Comparison of ENCODE assay signal across 8 mouse cellular contexts in genomic region chr10:18453380-18453779, GRCm38 (mm10).
A peak's percentile ranks its signal among the peaks of the same experiment; 100 is the strongest.
DNase-seq lines count a peak whose midpoint lies in the region; ATAC-seq and TF ChIP-seq lines count a peak whose summit lies in the region.

No protein-coding gene starts in this region.

- no peak overlapping the region for H3K4me2 ChIP-seq in embryonic facial prominence, embryonic 14.5 days (ENCODE audit: low read depth, low read length)
- H3K4me2 ChIP-seq in limb, embryonic 13.5 days (replicated peaks) = no peak overlapping the region
- H3K4me2 ChIP-seq in midbrain, postnatal 0 days (ENCODE audit: low read depth, low read length, poor library complexity, severe bottlenecking) = no peak overlapping the region

- H3K4me1 ChIP-seq in embryonic facial prominence, embryonic 14.5 days (ENCODE audit: control insufficient read depth, insufficient read depth, low read length) = no peaks in the 10 kb centered on the region
- H3K4me1 ChIP-seq in limb, embryonic 13.5 days = peaks cover 18% of the 10 kb centered on the region
- no peaks in the 10 kb centered on the region for H3K4me1 ChIP-seq in midbrain, postnatal 0 days (ENCODE audit: insufficient read depth, low read length)

- H3K9ac ChIP-seq in embryonic facial prominence, embryonic 14.5 days (ENCODE audit: low read depth, low read length) = no peak overlapping the region
- no peak overlapping the region for H3K9ac ChIP-seq in limb, embryonic 13.5 days
- H3K9ac ChIP-seq in midbrain, postnatal 0 days (replicated peaks; ENCODE audit: low read length, poor library complexity, severe bottlenecking) = no peak overlapping the region

- DNase-seq in 3134 (ENCODE audit: extremely low read depth, insufficient read length, low spot score) = peak; percentile 43
- peak; percentile 86 to 91 for DNase-seq in adrenal gland, postnatal 36 days
- peak; percentile 90 for DNase-seq in embryonic facial prominence, embryonic 14.5 days (ENCODE audit: low spot score)
- peak; percentile 80 for DNase-seq in heart, adult 8-10 months (ENCODE audit: low spot score)
- peak; percentile 89 for DNase-seq in kidney, adult 9 months
- peak; percentile 89 for DNase-seq in midbrain, postnatal 0 days (ENCODE audit: low spot score)
- peak; percentile 34 to 72 for DNase-seq in spleen, postnatal 4 days (ENCODE audit: low spot score in 2 of 2)

- WGBS in embryonic facial prominence, embryonic 14.5 days = 18% methylated on average over 4 of the region's 4 CpGs
- WGBS in limb, embryonic 13.5 days = 34% methylated on average over 4 of the region's 4 CpGs
- 31% methylated on average over 4 of the region's 4 CpGs for WGBS in midbrain, postnatal 0 days

- no peak overlapping the region for H3K4me3 ChIP-seq in embryonic facial prominence, embryonic 14.5 days (ENCODE audit: low read depth, low read length)
- no peak overlapping the region for H3K4me3 ChIP-seq in limb, embryonic 13.5 days
- no peak overlapping the region for H3K4me3 ChIP-seq in midbrain, postnatal 0 days (ENCODE audit: low read depth, low read length)

- TF ChIP-seq CTCF in midbrain, postnatal 0 days (IDR thresholded peaks at IDR 0.05) = peak; percentile 98

- no peak overlapping the region for H3K27ac ChIP-seq in embryonic facial prominence, embryonic 14.5 days (replicated peaks; ENCODE audit: low read depth, low read length)
- H3K27ac ChIP-seq in limb, embryonic 13.5 days = no peak overlapping the region
- H3K27ac ChIP-seq in midbrain, postnatal 0 days (ENCODE audit: low read depth, low read length) = no peak overlapping the region

- 0 out of 2 replicates have a peak, but pooled peaks cover 4% of the 10 kb centered on the region for H3K36me3 ChIP-seq in embryonic facial prominence, embryonic 14.5 days (ENCODE audit: control insufficient read depth, insufficient read depth, low read length)
- no peaks in the 10 kb centered on the region for H3K36me3 ChIP-seq in limb, embryonic 13.5 days
- no peaks in the 10 kb centered on the region for H3K36me3 ChIP-seq in midbrain, postnatal 0 days (ENCODE audit: insufficient read depth, low read length)

- H3K9me3 ChIP-seq in embryonic facial prominence, embryonic 14.5 days (ENCODE audit: control insufficient read depth, low read length) = no peaks in the 10 kb centered on the region
- H3K9me3 ChIP-seq in limb, embryonic 13.5 days = no peaks in the 10 kb centered on the region
- no peaks in the 10 kb centered on the region for H3K9me3 ChIP-seq in midbrain, postnatal 0 days (ENCODE audit: low read length)

- peak; percentile 75 for ATAC-seq in embryonic facial prominence, embryonic 14.5 days (ENCODE audit: low read depth)
- peak; percentile 80; the same call in 1 of the 2 replicates for ATAC-seq in limb, embryonic 13.5 days (ENCODE audit: low FRiP score, low read depth)
- ATAC-seq in midbrain, postnatal 0 days (ENCODE audit: low FRiP score) = peak; percentile 69; the same call in 1 of the 2 replicates

- H3K27me3 ChIP-seq in embryonic facial prominence, embryonic 14.5 days (replicated peaks; ENCODE audit: control insufficient read depth, insufficient read depth, low read length) = no peaks in the 10 kb centered on the region
- no peaks in the 10 kb centered on the region for H3K27me3 ChIP-seq in limb, embryonic 13.5 days
- H3K27me3 ChIP-seq in midbrain, postnatal 0 days (ENCODE audit: insufficient read depth, low read length) = no peaks in the 10 kb centered on the region
